In genomic region chr17:54003522-54003921, GRCm38 (mm10) we compare ENCODE assay signal across 36 mouse cellular contexts. TPM values are rescaled to one million over a fixed set of nuclear protein-coding genes. Genes with fewer than 3 reads are reported as not detected.
DNase-seq lines count a peak whose midpoint lies in the region; ATAC-seq and TF ChIP-seq lines count a peak whose summit lies in the region.
"Had no signal": no experiment of that assay in that cellular context is flagged by ENCODE, and none has a peak within 500 bp of the region (broad histone marks: within the 10 kb centered on the region; RNA-seq: fewer than 3 reads in every experiment).

No protein-coding gene starts in this region.

- H3K9me3 ChIP-seq in CH12.LX (replicated peaks; ENCODE audit: low read length), result no peaks in the 10 kb centered on the region
- H3K9me3 ChIP-seq: embryonic facial prominence, embryonic 10.5 days; embryonic facial prominence, embryonic 15.5 days; forebrain, embryonic 12.5 days; heart, embryonic 13.5 days; limb, embryonic 13.5 days; neural tube, embryonic 13.5 days; stomach, embryonic 15.5 days had no signal

- dilution Hi-C loops in CH12.LX (cut with MboI; ENCODE audit: extremely low pct_ligation_motif_present, extremely low pct_unique_long_range_greater_than_20kb, low sequenced_read_pairs), result no loop called here

- H3K4me3 ChIP-seq in CH12.LX (replicated peaks in 1 of 3; ENCODE audit: low read depth in 2 of 3, low read length in 2 of 3, poor library complexity in 1 of 3), result no peak overlapping the region
- no peak overlapping the region for H3K4me3 ChIP-seq in gastrocnemius, adult 2 months
- H3K4me3 ChIP-seq: embryonic facial prominence, embryonic 10.5 days; embryonic facial prominence, embryonic 15.5 days; forebrain, embryonic 12.5 days; heart, embryonic 13.5 days; limb, embryonic 13.5 days; liver, embryonic 13.5 days; neural tube, embryonic 13.5 days; stomach, embryonic 15.5 days had no signal

- H3K27me3 ChIP-seq in CH12.LX (replicated peaks), result no peaks in the 10 kb centered on the region
- H3K27me3 ChIP-seq: embryonic facial prominence, embryonic 15.5 days; forebrain, embryonic 12.5 days; heart, embryonic 13.5 days; limb, embryonic 13.5 days; liver, embryonic 13.5 days; neural tube, embryonic 13.5 days; stomach, embryonic 15.5 days had no signal

- H3K4me2 ChIP-seq in CH12.LX (ENCODE audit: insufficient read depth, low read depth, poor library complexity, severe bottlenecking), result no peak overlapping the region
- H3K4me2 ChIP-seq: embryonic facial prominence, embryonic 15.5 days; forebrain, embryonic 12.5 days; heart, embryonic 13.5 days; hindbrain, embryonic 14.5 days; limb, embryonic 13.5 days; liver, embryonic 13.5 days; midbrain, embryonic 11.5 days; neural tube, embryonic 13.5 days; stomach, embryonic 15.5 days had no signal

- intact Hi-C loops in gastrocnemius, adult 2 months (cut with DNase I), result no loop called here

- no peak for TF ChIP-seq CTCF in CH12.LX (conservative IDR thresholded peaks at IDR 0.05 in 1 of 2, IDR thresholded peaks at IDR 0.05 in 1 of 2; ENCODE audit: low read depth in 2 of 2, low read length in 2 of 2)
- TF ChIP-seq CTCF in gastrocnemius, adult 2 months (IDR thresholded peaks at IDR 0.05), result no peak

- H3K4me1 ChIP-seq in CH12.LX (ENCODE audit: control insufficient read depth in 1 of 2, insufficient read depth in 2 of 2), result peaks cover 0 to 15% of the 10 kb centered on the region in 2 experiments; a peak in 2 of 4 replicates
- H3K4me1 ChIP-seq: embryonic facial prominence, embryonic 10.5 days; embryonic facial prominence, embryonic 15.5 days; forebrain, embryonic 12.5 days; heart, embryonic 13.5 days; limb, embryonic 13.5 days; liver, embryonic 13.5 days; neural tube, embryonic 13.5 days; stomach, embryonic 15.5 days had no signal

- ATAC-seq in megakaryocyte, adult 5-6 weeks (ENCODE audit: poor library complexity, severe bottlenecking), result peak; percentile 94
- ATAC-seq: forebrain, postnatal 0 days; intestine, postnatal 0 days; lung, postnatal 0 days had no signal

- TF ChIP-seq RAD21 in CH12.LX (IDR thresholded peaks at IDR 0.05; ENCODE audit: low read depth, low read length), result no peak

- TF ChIP-seq EP300 in CH12.LX (IDR thresholded peaks at IDR 0.05; ENCODE audit: low read length), result no peak

- in situ Hi-C loops in CH12.LX (cut with MboI; ENCODE audit: low pct_ligation_motif_present, low pct_unique_long_range_greater_than_20kb, low sequenced_read_pairs), result no loop called here

- peak; percentile 4 for DNase-seq in layer of hippocampus, adult 9-11 months
- DNase-seq in layer of hippocampus, postnatal 14 days (ENCODE audit: low spot score in 2 of 2), result no peak
- DNase-seq in A20 (ENCODE audit: low read depth, low spot score) (peak; percentile 81), CH12.LX (ENCODE audit: extremely low read depth) (peak; percentile 39)
- DNase-seq in gastrocnemius, adult 2 months, result no peak
- no peak for DNase-seq in testis, postnatal 10 days (ENCODE audit: low spot score)
- DNase-seq: adrenal gland, postnatal 14 days; cerebellum, adult 18-20 months; cerebellum, postnatal 10 days; forebrain, postnatal 0 days; gastrocnemius, postnatal 36 days; heart, postnatal 10 days; kidney, adult 9 months; kidney, postnatal 10 days; liver, embryonic 13.5 days; thymus, adult 18-20 months; thymus, postnatal 4 days had no signal

- no peaks in the 10 kb centered on the region for H3K79me2 ChIP-seq in CH12.LX (replicated peaks; ENCODE audit: control insufficient read depth, extremely low read depth, insufficient read depth, poor library complexity, severe bottlenecking)

- H3K9ac ChIP-seq in CH12.LX (ENCODE audit: insufficient read depth, low read depth), result no peak overlapping the region
- H3K9ac ChIP-seq: embryonic facial prominence, embryonic 15.5 days; forebrain, embryonic 12.5 days; forebrain, postnatal 0 days; heart, embryonic 13.5 days; hindbrain, embryonic 14.5 days; limb, embryonic 13.5 days; liver, embryonic 13.5 days; neural tube, embryonic 13.5 days; stomach, embryonic 15.5 days had no signal

- no peak overlapping the region for H3K27ac ChIP-seq in CH12.LX (ENCODE audit: insufficient read depth, low read depth)
- H3K27ac ChIP-seq in gastrocnemius, adult 2 months, result no peak overlapping the region
- H3K27ac ChIP-seq: embryonic facial prominence, embryonic 10.5 days; embryonic facial prominence, embryonic 15.5 days; forebrain, embryonic 12.5 days; heart, embryonic 13.5 days; hindbrain, embryonic 14.5 days; limb, embryonic 13.5 days; liver, embryonic 13.5 days; neural tube, embryonic 13.5 days; stomach, embryonic 15.5 days had no signal

- TF ChIP-seq POLR2A in CH12.LX (IDR thresholded peaks at IDR 0.05; ENCODE audit: low read depth, low read length), result no peak

- H3K36me3 ChIP-seq in CH12.LX (replicated peaks in 1 of 2; ENCODE audit: control insufficient read depth in 1 of 2, insufficient read depth in 1 of 2, low read length in 1 of 2), result no peaks in the 10 kb centered on the region
- H3K36me3 ChIP-seq: embryonic facial prominence, embryonic 10.5 days; embryonic facial prominence, embryonic 15.5 days; forebrain, embryonic 12.5 days; heart, embryonic 13.5 days; limb, embryonic 13.5 days; liver, embryonic 13.5 days; neural tube, embryonic 13.5 days; stomach, embryonic 15.5 days had no signal

TF ChIP-seq in CH12.LX, 34 proteins besides CTCF, POLR2A, EP300 and RAD21:
- no peak for TF ChIP-seq GABPA (IDR thresholded peaks at IDR 0.05; ENCODE audit: insufficient replicate concordance, low read depth, low read length)
- peak; percentile 37 for TF ChIP-seq USF1 (IDR thresholded peaks at IDR 0.05; ENCODE audit: low read depth, low read length)
- TF ChIP-seq USF2 (conservative IDR thresholded peaks at IDR 0.05; ENCODE audit: low read depth, low read length), result peak; percentile 28; the same call in 1 of the 2 replicates
- no peak for TF ChIP-seq ZNF384 (IDR thresholded peaks at IDR 0.05; ENCODE audit: low read depth, low read length)

RNA-seq across cellular contexts. Expression of gene Sult1c1, which starts 13.0 kb away (rescaled TPM):
- not detected for total RNA-seq in layer of hippocampus, postnatal 14 days (2021)
- total RNA-seq in CH12.LX (2012; rRNA removed) (not detected in 2 replicates), CH12.LX (2014; rRNA removed) (not detected in 2 replicates)
- not detected in 2 replicates for polyA plus RNA-seq in CH12.LX (2012; ENCODE audit: insufficient read length, low read depth)
- not detected in 2 replicates for total RNA-seq in megakaryocyte, adult 5-6 weeks (2015)
- total RNA-seq in megakaryocyte, adult 5-6 weeks (2017), result not detected in 2 replicates
- not detected for total RNA-seq in gastrocnemius, adult 2 months (2021)
- total RNA-seq: adrenal gland, postnatal 14 days; forebrain, postnatal 0 days; gastrocnemius, postnatal 36 days; heart, postnatal 10 days; hematopoietic stem cell, adult 5-6 weeks; layer of hippocampus, postnatal 25 days; left cerebral cortex, adult 8-10 months; left cerebral cortex, postnatal 36 days; midbrain, postnatal 0 days had no signal
- polyA plus RNA-seq: brain, embryonic 14.5 days; embryonic facial prominence, embryonic 10.5 days; forebrain, embryonic 12.5 days; forebrain, postnatal 0 days; heart, embryonic 13.5 days; hindbrain, embryonic 14.5 days; intestine, postnatal 0 days; large intestine, adult 2 months; limb, embryonic 13.5 days; liver, embryonic 13.5 days; lung, postnatal 0 days; midbrain, embryonic 11.5 days; neural tube, embryonic 13.5 days; stomach, embryonic 15.5 days had no signal

Comparison
In these comparisons a context has a peak if more than half of its experiments do, and no peak if none do; other contexts are left out.
1. DNase-seq: peak in layer of hippocampus, adult 9-11 months (single experiment), A20 (single experiment) and CH12.LX (single experiment); none in layer of hippocampus, postnatal 14 days (0 of 2), gastrocnemius, adult 2 months (single experiment) and testis, postnatal 10 days (single experiment).